Mouse (Mus musculus): Measurements from ENCODE around the gene Matk. TPM values are rescaled to one million over a fixed set of nuclear protein-coding genes. Genes with fewer than 3 reads are reported as not detected.
"Not testable (repeated sequence)": the region's sequence is repeated elsewhere in the genome, so short reads cannot be mapped to it uniquely, and the experiment has no call there.

The Matk gene
- 2.2 and 2.6 TPM in 2 replicates for polyA plus RNA-seq (2012; rRNA removed)

DNA sequence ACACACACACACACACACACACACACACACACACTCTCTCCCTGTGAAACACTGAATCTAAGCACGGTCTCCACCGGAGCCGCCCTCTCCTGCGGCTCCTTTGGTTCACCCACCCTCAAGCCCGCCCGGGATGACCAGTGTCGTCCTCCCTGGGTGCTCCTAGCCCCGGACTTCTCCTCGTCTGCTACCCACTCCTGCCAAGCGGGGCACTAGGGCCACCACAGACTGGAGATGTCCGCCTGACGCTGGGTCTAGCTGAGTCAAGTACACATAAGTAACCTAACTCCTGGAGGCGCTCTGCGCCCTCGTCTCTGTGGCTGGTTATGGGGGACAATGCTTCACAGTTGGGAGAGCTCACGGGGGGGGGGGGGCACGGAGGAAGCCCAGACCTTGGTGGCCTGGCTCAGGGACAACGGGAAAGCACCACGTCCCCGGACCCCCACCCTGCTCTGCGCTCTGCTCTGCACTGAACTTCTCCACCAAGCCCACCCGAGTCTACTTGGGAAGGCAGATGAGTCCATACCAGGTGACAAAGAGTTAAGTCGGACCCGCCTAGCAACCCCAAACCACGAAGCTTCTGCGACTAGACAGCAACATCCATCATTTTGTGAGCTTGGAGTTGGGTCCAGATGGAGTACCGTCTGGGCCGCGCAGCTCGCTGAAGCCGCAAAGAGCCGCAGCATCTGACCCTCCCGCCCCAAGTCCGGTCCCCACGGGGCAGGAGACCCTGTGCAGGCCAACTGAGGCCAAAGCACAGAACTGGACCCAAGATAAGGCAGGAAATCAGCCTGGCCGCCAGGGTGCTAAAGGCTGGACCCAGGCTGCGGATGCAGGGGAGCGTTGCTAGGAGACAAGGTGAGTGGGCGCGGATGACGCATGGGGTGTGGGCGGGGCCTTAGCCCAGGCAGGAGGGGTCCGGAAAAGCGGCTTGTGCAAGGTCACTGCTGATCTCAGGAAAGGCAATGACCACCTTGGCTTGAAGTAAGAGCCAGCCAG lies at the start of gene Matk:
Matk (plus strand) TSS at position 512 of the 996 bp plus-strand sequence.
- no peak for DNase-seq (ENCODE audit: low spot score)

DNA sequence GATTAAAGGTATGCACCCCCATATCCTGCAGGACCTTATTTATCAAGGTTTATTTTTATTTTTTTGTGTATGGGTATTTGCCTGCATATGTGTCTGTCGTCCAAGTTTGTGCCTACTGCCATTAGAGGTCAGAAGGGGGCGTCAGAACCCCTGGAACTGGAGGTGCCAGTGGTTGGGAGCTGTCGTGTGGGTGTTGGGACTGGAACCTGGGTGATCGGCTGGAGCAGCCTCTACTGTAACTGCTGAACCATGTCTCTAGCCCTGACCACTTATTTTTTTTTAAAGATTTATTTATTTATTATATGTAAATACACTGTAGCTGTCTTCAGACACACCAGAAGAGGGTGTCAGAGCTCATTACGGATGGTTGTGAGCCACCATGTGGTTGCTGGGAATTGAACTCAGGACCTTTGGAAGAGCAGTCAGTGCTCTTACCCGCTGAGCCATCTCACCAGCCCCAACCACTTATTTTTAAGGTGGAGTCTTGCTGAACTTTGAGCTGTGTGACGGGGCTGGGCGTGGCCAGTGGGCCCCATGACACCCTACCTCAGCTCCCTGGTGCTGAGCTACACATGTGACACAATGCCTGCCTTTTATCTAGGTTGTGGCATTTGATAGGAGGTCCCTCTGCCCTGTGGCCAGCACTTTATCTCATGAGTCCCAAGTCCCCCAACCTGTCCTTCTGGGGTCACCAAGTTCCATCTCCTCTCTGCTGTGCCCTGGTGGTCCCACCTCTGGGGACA lies 49.6 kb upstream of the Matk start:
- DNase-seq (ENCODE audit: low spot score), result no peak

DNA sequence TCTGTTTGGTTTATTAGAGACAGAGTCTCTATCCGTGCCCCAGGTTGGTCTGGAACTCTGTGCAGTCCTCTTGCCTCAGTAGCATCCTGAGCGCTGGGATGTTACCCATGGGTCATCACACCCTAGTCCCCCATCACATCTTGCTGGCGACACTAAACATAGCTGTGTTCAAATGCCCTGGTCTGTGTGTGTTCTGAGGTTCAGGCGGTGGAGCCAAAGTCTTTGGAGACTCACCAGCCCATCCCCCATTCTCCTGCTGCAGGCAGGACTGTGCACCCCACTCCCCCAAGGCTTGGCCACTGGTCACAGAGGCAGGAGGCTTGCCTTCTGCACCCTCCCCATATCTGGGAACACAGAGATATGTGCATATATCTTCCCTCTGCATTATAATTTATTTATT lies 48.6 kb upstream of the Matk start:
- no peak for DNase-seq (ENCODE audit: low spot score)

DNA sequence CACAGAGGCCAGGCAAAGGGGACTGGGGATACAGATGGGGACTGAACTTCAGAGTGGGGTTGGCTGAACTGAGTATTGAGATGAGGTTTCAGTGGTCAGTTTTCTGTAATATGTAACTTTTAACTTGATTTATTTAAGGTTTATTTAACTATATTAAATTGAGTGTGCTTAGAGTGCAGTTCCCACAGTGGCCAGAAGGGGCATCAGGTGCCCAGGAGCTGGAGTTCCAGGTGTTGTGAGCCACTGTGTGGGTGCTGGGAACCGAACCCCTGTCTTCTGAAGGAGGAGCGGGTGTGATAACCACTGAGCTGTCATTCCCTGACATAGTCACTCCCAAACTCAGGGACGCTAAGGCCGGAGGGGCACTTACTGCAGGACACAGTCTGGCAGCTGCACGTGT lies 42.6 kb upstream of the Matk start:
- DNase-seq (ENCODE audit: low spot score), result no peak

DNA sequence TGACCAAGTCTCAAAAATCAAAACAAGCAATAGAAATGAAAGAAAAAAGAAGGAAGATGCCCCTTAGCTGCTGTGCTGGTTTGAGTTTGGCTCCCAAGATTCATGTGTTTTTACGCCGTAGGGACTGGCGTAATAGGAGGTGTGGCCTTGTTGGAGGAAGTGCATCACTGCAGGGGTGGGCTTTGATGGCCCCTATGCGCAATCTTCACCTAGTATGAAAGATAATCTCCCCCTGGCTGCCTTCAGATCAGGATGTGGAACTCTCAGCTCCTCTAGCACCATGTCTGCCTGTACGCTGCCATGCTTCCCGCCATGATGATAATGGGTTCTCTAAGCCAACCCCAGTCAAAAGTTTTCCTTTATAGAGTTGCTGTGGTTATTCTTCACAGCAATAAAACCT lies 36.5 kb upstream of the Matk start:
- DNase-seq (ENCODE audit: low spot score), result no peak

DNA sequence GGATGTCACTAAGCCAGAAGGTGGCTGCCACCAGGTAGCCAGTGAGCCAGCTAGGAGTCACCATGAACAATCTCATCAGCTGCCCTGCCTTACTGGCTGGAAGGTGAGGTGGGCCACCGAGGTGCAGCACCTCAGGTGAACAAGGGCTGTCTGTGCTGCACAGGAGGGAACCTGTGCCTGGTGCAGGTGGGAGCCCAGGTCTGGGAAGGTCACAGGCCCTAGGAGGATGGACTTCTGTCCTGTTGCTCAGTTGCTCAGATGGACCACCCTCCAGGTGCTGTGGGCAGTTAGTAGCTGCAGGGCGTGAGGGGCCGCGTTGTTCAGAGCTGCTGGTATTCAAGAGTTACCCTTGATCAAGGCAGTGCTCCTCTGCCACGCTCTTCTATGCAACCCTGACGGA lies 35.9 kb upstream of the Matk start:
- no peak for DNase-seq (ENCODE audit: low spot score)

DNA sequence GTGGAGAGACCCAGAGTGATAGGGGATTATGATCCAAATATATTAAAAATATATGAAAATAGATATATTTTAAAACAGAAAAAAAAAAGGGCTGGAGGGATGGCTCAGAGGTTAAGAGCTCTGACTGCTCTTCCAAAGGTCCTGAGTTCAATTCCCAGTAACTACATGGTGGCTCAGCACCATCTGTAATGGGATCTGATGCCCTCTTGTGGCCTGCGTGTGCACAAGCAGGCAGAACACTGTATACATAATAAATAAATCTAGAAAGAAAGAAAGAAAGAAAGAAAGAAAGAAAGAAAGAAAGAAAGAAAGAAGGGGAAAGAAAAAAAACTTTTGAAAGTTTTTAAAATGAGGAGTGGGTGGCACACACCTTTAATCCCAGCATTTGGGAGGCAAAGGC lies 35.5 kb upstream of the Matk start:
- not testable (repeated sequence) for DNase-seq (ENCODE audit: low spot score)

DNA sequence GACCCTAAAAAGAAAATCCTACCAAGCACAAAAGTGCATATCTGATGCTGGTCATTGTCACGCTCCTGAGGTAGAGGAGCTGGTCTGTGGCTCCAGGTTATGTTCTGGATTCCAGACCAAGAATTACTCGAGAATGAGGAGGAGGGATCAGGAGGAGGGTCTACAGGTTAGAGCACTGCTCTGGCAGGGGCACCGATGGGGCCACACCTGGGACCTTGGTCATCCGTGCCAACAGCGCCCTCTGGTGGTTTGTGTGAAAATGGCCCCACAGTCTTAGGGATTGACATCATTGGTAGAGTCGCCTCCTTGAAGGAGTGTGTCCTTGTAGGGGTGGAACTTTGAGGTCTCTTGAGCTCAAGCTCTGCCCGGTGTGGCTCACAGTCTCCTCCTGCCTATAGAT lies 34.8 kb upstream of the Matk start:
- no peak for DNase-seq (ENCODE audit: low spot score)

DNA sequence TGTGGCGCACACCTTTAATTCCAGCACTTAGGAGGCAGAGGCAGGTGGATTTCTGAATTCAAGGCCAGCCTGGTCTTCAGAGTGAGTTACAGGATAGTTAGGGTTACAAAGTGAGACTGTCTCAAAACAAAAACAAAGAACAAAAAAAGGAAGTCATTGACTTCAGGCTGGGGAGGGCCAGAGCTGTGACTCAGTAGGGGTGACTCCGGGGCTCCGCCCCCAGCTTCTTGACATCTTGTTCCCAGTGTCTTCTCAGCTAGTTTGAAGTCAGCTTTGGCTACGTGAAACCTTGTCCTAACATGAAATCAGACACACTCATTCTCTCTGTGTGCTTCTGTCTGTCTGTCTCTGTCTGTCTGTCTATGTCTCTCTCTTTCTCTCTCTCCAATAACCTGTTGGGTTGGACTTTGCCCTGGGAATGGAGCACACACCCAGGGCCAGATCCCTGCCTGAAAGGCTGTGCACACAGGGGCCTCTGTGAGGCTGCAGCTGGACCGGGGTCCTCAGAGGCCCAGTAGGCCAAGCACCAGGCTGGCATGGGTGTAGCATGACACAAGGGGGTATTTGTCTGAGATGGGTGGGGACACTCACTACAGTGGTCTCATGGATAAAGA lies 31.2 kb upstream of the Matk start:
- no peak for DNase-seq (ENCODE audit: low spot score)

DNA sequence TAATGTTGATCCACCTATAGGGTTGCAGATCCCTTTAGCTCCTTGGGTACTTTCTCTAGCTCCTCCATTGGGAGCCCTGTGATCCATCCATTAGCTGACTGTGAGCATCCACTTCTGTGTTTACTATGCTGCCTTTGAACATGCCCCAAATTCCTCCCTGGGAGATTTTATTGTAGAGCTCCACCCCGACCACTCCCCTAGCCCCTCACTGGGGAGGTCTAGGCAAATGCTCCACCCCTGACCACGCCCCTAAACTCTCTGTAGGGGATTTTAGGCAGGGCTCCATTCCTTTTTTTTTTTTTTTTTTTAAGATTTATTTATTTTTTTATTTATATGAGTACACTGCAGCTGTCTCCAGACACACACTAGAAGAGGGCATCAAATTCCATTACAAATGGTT lies 29.0 kb upstream of the Matk start:
- DNase-seq (ENCODE audit: low spot score), result not testable (repeated sequence)

DNA sequence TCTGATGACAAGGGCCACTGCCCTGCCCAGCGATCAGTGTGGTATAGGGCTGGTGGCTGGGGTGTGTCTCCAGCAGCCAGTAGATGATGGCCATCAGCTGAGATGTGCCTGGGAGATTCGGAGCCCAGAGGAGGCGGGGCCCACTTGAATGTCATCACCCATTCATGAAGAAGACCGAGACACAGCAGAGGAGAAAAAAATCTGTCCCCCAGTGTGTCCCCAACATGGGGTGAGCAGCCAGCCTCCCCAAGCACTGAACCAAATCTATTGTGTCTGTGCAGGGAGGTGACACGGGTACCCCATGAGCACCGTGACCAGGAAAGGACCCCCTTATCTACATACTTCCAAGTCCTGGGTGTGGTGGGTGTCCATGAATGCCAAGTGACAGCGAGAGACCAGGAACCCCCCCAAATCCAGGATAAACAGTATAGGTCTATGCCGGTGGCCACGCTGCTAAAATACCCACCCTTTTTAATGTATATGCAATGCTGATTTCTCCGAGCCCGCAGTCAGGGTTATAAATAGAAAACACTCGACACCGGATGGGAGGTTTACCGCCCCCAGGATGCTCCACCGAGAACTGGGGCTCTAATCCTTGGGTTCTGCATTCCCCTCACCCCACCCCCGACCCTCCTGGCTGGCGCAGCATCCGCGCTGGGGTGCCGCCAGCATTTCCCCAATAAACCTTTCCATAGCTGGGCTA lies 22.8 kb upstream of the Matk start:
- DNase-seq (ENCODE audit: low spot score), result no peak

DNA sequence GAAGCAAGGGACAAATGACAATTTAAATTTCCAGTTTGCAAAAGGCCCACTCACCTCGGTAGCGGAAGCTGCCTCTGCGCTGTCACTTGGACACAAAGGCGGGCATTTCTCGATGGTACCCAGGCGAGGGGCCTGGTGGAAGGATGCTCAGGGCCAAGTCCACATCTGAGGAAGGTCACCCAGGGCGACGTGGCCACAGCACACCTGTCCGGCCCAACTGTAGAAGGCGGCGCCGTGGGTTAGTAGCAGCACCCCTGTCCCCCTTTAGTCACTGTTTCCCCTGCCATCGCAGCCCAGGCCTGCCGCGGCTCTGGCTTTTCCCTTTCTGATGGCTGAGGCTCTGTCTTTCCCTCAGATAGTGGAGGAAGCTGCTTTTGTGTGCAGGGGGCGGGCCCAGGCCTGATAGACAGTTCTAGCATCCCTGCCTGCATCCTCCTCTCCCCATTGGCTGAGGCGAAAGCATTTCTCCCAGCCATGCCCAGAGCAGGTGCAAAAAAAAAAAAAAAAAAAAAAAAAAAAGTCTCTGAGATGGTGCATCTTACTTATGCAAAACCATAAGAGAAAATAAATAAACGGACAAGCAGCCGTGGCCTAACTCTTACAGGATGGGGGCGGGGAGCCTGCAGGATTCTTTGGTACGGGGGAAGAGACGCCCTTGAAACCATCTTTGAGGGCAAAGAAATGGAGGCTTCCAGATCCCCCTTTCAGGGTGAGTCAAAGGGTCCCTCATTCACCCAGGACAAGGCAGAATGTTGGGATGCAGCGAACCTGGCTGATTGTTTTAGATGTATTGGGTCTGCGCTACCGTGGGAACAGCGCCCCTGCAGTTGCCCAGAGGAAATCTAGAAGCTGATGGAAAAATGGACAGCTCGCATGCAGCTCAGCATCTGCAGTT lies 22.1 kb upstream of the Matk start, which contains the start of gene Atcay:
Atcay (minus strand) TSS at position 396 of the 895 bp plus-strand sequence.
- no peak for DNase-seq (ENCODE audit: low spot score)

DNA sequence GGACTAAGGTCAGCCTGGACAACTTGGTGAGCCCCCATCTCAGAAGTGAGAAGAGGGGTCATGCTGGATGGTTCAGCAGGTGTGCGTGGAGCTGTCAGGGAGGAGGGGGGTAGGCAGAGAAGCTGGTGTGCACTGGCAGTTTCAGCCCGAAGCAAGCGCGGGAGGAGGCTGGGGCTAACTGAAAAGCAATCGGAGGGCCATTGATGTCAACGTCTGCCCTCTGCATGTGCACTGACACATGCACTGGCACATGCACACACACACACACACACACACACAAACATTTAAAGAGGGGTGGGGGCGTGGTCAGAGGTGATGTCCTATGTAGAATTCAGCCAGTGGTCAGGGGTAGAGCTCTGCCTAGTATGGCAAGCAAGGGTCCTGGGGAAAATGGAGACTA lies 21.3 kb upstream of the Matk start:
- DNase-seq (ENCODE audit: low spot score), result no peak

DNA sequence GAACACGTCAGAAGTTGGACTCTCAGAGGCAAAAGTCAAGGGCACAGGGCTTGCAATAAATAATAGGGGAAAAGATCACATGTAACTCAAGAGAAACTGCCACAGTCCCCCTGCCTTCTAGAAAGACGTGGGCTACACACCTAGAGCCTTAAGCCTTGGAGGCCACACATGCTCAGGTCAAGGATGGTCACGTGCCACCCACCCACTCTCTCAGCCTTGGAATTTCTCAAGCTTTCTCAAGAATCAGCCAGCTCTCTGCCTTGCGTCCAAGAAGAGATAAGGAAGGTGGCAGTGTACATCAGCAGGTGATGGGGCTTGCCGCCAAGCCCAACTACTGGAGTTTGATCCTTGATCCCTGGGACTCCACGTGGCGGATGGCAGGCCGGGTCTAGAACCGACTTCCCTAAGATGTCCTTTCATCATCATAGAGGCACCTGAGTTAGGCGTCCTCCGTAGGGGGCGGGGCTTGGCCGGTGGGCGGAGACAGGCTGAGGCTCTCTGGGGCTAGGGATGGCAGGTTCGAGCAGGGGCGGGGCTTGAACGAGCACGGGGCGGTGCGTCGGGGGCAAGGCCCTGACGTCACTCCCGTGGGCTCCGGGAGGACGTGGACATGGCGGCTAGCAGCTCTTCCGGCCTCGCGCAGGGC lies 20.0 kb upstream of the Matk start, which contains the start of gene Zfr2:
Zfr2 (plus strand) TSS at position 576 of the 646 bp plus-strand sequence.
- DNase-seq (ENCODE audit: low spot score), result peak; percentile 79

DNA sequence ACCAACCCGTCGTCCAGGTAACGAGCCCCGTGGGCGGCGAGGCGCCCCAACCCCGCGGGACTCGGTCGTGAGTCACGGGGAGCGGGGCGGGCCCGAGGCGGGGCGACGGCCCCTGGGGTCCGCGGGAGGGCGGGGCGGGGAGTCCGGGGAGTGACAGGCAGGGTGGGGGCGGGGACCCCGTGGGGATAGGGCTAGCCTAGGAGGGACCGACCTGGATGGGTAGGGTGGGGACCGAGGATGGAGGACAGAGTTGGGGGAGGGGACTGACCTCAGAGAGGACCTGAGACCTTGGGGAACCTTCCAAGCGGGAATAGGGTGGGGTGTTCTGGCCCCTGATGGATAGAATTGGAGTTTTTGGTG lies 19.5 kb upstream of the Matk start:
- DNase-seq (ENCODE audit: low spot score), result no peak

DNA sequence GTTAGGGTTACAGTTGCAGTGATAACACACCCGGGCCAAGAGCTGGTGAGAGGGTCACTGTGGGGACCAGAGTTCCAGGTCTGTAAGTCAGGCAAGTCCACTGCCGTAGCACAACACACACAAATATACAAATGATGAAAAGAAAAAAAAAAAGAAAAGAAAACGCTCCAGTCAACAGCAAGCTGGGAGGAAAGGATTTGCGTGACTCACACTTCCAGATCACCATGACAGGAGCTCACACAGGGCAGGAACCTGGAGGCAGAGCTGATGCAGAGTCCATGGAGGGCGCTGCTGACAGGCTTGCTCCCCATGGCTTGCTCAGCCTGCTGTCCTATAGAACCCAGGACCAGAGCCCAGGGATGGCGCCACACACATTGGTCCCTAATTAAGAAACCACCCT lies 18.5 kb upstream of the Matk start:
- no peak for DNase-seq (ENCODE audit: low spot score)

DNA sequence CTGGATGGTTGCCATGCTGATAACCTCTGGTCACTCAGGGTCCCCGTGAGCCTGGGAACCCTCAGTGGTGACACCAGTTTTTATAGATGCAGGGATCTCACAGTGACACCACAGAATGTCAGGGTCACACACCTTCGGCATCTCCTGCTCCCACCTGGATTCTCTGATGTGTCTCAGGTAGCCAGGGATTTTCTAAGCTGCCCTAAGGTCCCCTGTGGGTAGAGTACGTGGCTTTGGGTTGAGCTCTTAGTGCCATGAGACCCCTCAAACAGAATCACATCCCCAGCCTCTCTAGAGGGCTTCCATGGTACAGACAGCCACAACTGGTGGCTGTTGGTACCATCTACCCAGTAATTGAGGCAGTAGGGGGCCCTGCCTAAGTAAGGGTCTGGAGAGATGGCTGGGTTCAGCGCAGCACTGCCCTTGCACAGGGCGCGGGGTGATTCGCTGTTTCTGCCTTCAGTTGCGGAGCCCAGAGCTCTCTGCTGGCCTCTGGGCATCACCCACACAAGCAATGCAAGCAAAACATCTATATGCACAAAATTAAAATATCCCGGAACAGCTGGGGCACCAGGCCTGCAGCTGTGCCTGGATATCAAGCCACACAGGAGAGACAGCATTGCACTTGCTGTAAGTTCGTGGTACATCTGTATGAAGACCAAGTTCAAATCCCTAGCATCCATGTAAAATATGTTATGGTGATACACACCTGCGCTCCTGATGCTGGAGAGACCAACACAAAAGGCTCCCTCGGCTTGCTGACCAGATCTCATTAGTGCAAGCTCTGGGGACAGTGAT lies 16.1 kb upstream of the Matk start:
- DNase-seq (ENCODE audit: low spot score), result no peak

DNA sequence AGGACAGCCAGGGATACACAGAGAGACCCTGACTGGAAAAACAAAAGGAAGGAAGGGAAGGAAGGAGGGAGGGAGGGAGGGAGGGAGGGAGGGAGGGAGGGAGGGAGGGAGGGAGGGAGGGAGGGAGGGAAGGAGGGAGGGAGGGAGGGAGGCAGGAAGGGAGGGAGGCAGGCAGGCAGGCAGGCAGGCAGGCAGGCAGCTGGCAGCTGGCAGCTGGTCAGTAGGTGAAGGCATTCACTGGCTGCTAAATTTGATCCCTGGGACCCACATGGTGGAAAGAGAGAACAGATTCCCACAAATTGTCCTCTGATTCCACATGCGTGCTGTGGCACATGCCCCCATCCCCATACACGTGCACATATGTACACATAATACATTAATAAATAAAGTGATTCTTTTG lies 14.1 kb upstream of the Matk start:
- DNase-seq (ENCODE audit: low spot score), result no peak

DNA sequence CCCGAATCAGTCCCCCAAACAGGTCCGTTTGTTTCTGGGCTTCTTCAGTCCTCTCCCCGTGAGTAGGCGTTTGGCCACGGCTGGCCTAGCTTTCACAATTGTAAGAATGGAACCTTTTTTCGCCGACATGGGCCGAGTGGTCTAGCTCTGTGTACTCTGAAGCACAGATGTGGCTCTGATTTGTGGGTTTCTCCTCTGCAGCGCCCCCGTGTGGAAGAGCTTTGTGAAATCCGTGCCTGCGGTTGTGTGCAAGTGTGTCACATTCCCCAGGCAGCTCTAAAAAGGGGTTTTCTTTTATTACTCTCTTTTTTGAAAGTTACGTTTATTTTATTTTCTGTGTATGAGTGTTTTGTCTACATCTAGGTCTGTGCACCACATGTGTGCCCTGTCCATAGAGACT lies 11.9 kb upstream of the Matk start:
- no peak for DNase-seq (ENCODE audit: low spot score)
